Mouse (Mus musculus): ENCODE data around the gene Col8a1. TPM values are rescaled to one million over a fixed set of nuclear protein-coding genes. Genes with fewer than 3 reads are reported as not detected.

Col8a1 gene
- 0.18 and 0.20 TPM in 2 replicates for polyA plus RNA-seq (2015; fragmentation: Nextera tagmentation; extraction: Ambion mirVana)

- peaks cover 11% of the 10 kb centered on the region; the same call in 1 of the 2 replicates for H3K27me3 ChIP-seq
- no peaks in the 10 kb centered on the region for H3K36me3 ChIP-seq (replicated peaks)
- no peak within 1 kb of the TSS for H3K9ac ChIP-seq
- no peak within 1 kb of the TSS for H3K27ac ChIP-seq (replicated peaks)
- no peaks in the 10 kb centered on the region for H3K4me1 ChIP-seq (replicated peaks)
- no peak for ATAC-seq (ENCODE audit: insufficient read depth)
- 6% methylated on average over 19 of the region's 19 CpGs for WGBS (ENCODE audit: insufficient replicate concordance)
- H3K4me3 ChIP-seq (replicated peaks) = no peak within 1 kb of the TSS
- H3K9me3 ChIP-seq (replicated peaks) = no peaks in the 10 kb centered on the region
- peak within 1 kb of the TSS; percentile 38 for H3K4me2 ChIP-seq
Measured at GRCm38 (mm10) chr16:57754526-57755125, at the start of gene Col8a1. TSS of gene Col8a1 (minus strand) at chr16:57754737.

DNA sequence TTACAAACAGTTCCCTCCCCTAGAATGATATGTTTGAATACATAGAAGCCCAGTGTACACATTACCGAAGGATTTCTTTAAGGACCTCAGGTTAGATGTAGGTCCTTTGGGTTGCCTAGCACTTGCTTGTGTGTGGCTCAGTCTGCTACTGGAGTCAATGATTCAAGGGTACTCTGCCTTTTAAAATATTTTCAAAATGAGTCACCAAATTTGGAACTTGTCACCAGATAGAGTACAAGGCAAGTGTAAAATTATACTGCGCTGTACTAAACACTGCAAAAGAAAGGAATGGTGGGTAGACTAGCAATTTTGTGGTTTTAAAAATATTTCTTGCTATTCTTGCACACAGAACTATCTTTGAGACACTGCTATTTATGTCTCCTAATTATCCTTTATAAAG, 47.3 kb upstream of the Col8a1 start:
- Histone ChIP-seq H3K4me1 (replicated peaks) (no peaks in the 10 kb centered on the region), H3K36me3 (replicated peaks) (no peaks in the 10 kb centered on the region), H3K27ac (replicated peaks) (no peak overlapping the region), H3K9ac (no peak overlapping the region), H3K4me3 (replicated peaks) (no peak overlapping the region), H3K9me3 (replicated peaks) (no peaks in the 10 kb centered on the region), H3K27me3 (no peaks in the 10 kb centered on the region), H3K4me2 (no peak overlapping the region)
- WGBS (ENCODE audit: insufficient replicate concordance) = 80% methylated on average over 2 of the region's 2 CpGs
- no peak for ATAC-seq (ENCODE audit: insufficient read depth)

DNA sequence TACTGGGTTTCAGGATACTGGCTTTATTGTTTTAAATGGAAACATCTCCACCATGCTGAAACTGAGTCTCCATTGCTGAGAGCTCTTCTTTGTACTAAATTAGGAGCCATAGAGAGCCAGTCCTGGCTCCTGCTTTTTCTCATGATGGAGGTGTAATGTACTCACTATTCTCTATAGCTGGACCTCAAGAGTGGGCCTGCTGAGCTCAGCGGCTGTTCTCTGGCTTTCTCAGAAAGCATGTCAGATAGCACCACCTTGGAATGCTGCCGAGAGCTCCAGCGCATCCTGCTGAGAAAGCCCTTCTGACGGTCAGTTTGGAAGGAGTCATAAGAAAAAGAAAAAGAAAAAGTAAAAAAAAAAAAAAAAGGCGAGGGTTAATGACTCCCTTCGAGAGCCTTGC, 41.8 kb upstream of the Col8a1 start:
- Histone ChIP-seq H3K9me3 (replicated peaks) (no peaks in the 10 kb centered on the region), H3K4me1 (replicated peaks) (no peaks in the 10 kb centered on the region), H3K36me3 (replicated peaks) (no peaks in the 10 kb centered on the region), H3K4me2 (no peak overlapping the region), H3K9ac (no peak overlapping the region), H3K27me3 (no peaks in the 10 kb centered on the region), H3K4me3 (replicated peaks) (no peak overlapping the region), H3K27ac (replicated peaks) (no peak overlapping the region)
- ATAC-seq (ENCODE audit: insufficient read depth) = no peak
- 52% methylated on average over 6 of the region's 6 CpGs for WGBS (ENCODE audit: insufficient replicate concordance)

GRCm38 (mm10) chr16:57779011-57779410, 24.5 kb upstream of the Col8a1 start:
- Histone ChIP-seq H3K9me3 (replicated peaks) (no peaks in the 10 kb centered on the region), H3K4me1 (replicated peaks) (no peaks in the 10 kb centered on the region), H3K4me3 (replicated peaks) (no peak overlapping the region), H3K27ac (replicated peaks) (no peak overlapping the region), H3K9ac (no peak overlapping the region), H3K4me2 (no peak overlapping the region), H3K36me3 (replicated peaks) (no peaks in the 10 kb centered on the region), H3K27me3 (no peaks in the 10 kb centered on the region)
- ATAC-seq (ENCODE audit: insufficient read depth) = no peak

- no peaks in the 10 kb centered on the region for H3K27me3 ChIP-seq
- no peak for ATAC-seq (ENCODE audit: insufficient read depth)
- no peak overlapping the region for H3K4me3 ChIP-seq (replicated peaks)
- H3K4me2 ChIP-seq = no peak overlapping the region
- H3K36me3 ChIP-seq (replicated peaks) = no peaks in the 10 kb centered on the region
- 57% methylated on average over 3 of the region's 3 CpGs for WGBS (ENCODE audit: insufficient replicate concordance)
- H3K9ac ChIP-seq = no peak overlapping the region
- H3K4me1 ChIP-seq (replicated peaks) = no peaks in the 10 kb centered on the region
- H3K27ac ChIP-seq (replicated peaks) = no peak overlapping the region
- H3K9me3 ChIP-seq (replicated peaks) = no peaks in the 10 kb centered on the region
Measured at GRCm38 (mm10) chr16:57765615-57766014, 11.1 kb upstream of the Col8a1 start.

DNA sequence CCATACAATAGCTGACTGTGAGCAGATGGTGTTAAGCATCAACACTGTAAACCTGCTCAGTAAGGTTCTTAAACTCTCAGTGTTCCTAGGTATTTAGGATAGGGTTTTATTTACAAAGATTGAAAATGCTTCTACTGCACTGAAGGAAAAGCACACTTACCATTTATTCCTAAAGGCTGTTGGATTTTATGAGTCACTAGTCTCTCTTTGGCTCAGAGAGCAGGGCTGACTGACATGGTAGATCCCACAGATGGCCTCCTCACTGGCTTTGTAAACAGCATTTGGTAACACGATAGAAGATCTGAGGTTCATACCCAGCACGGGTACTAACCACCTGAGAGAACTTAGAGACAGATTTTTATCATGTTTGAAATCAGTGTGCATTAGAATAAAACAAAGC, 5.3 kb upstream of the Col8a1 start:
- 58% methylated on average over 2 of the region's 2 CpGs for WGBS (ENCODE audit: insufficient replicate concordance)
- Histone ChIP-seq H3K4me2 (no peak overlapping the region), H3K9me3 (replicated peaks) (no peaks in the 10 kb centered on the region), H3K27ac (replicated peaks) (no peak overlapping the region), H3K36me3 (replicated peaks) (no peaks in the 10 kb centered on the region), H3K9ac (no peak overlapping the region), H3K4me1 (replicated peaks) (no peaks in the 10 kb centered on the region), H3K27me3 (peaks cover 6% of the 10 kb centered on the region; the same call in 1 of the 2 replicates), H3K4me3 (replicated peaks) (no peak overlapping the region)
- no peak for ATAC-seq (ENCODE audit: insufficient read depth)

DNA sequence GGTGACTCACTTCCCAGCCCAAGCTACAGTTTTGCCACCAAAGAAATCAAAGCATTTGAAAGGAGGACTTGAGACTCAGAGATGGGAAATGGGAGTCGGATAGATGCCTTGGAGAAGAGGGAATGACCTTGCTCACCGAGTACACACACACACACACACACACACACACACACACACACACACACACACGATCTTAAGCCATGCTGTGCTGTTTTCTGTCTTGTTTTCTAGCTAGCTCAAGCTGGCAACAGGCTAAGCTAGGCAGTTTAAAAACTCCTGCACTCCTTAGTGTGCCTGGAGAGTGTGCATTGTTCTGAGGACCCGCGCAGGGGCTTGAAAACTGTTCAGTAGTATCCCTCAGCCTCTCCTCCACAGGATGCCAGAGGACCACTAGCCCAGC, 1.2 kb upstream of the Col8a1 start:
- Histone ChIP-seq H3K27me3 (peaks cover 11% of the 10 kb centered on the region; the same call in 1 of the 2 replicates), H3K9me3 (replicated peaks) (no peaks in the 10 kb centered on the region), H3K27ac (replicated peaks) (no peak overlapping the region), H3K4me3 (replicated peaks) (no peak overlapping the region), H3K36me3 (replicated peaks) (no peaks in the 10 kb centered on the region), H3K9ac (no peak overlapping the region), H3K4me1 (replicated peaks) (no peaks in the 10 kb centered on the region), H3K4me2 (no peak overlapping the region)
- WGBS (ENCODE audit: insufficient replicate concordance) = 48% methylated on average over 5 of the region's 5 CpGs
- no peak for ATAC-seq (ENCODE audit: insufficient read depth)

DNA sequence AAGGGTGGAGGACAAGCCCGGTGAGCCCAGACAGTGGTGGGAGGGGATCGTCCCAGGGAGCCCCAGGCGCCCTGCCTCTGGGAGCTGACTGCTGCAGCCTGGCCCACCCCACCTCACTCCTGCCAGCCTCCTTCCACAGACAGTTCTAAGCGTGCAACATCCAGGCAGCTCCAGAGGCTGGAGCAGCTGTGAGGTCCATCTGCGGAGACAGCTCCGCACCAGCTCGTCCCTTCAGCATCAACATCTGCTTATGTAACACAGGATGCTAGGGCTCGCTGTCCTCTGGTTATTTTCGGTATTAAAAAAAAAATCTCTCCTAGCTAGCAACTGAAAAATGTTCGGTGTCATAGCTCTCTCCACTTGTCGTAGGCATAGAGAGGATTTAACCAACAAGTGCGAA, 704 bp upstream of the Col8a1 start:
- no peak for ATAC-seq (ENCODE audit: insufficient read depth)
- Histone ChIP-seq H3K36me3 (replicated peaks) (no peaks in the 10 kb centered on the region), H3K4me2 (peak overlapping the region; percentile 38), H3K4me1 (replicated peaks) (no peaks in the 10 kb centered on the region), H3K27me3 (peaks cover 11% of the 10 kb centered on the region; the same call in 1 of the 2 replicates), H3K27ac (replicated peaks) (no peak overlapping the region), H3K9ac (no peak overlapping the region), H3K9me3 (replicated peaks) (no peaks in the 10 kb centered on the region), H3K4me3 (replicated peaks) (no peak overlapping the region)
- WGBS (ENCODE audit: insufficient replicate concordance) = 20% methylated on average over 12 of the region's 12 CpGs

GRCm38 (mm10) chr16:57753539-57754280, 827 bp downstream of the Col8a1 start:
- H3K27me3 ChIP-seq = peaks cover 11% of the 10 kb centered on the region; the same call in 1 of the 2 replicates
- H3K36me3 ChIP-seq (replicated peaks) = no peaks in the 10 kb centered on the region
- 36% methylated on average over 10 of the region's 10 CpGs for WGBS (ENCODE audit: insufficient replicate concordance)
- ATAC-seq (ENCODE audit: insufficient read depth) = no peak
- H3K4me2 ChIP-seq = no peak overlapping the region
- no peaks in the 10 kb centered on the region for H3K9me3 ChIP-seq (replicated peaks)
- no peak overlapping the region for H3K4me3 ChIP-seq (replicated peaks)
- H3K27ac ChIP-seq (replicated peaks) = no peak overlapping the region
- no peak overlapping the region for H3K9ac ChIP-seq
- no peaks in the 10 kb centered on the region for H3K4me1 ChIP-seq (replicated peaks)

DNA sequence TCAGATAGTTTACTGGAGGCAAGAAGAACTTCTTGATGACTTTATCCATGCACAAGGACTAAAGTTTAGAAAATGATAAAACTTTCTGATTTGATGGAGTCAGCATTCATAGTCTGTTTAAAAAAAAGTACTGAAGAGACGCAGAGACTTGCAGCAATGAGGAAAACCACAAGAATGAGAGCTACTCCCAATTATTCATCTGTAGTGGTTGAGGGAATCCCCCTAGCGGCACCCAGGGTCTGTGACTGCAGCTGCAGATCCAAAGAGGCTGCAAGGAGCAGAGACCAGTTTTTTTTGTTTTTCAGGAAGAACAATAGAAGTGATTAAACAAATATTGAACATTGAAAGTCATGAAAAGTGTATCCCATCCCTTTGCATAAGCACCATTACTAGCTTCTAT, 4.0 kb downstream of the Col8a1 start:
- Histone ChIP-seq H3K9me3 (replicated peaks) (no peaks in the 10 kb centered on the region), H3K36me3 (replicated peaks) (no peaks in the 10 kb centered on the region), H3K27ac (replicated peaks) (no peak overlapping the region), H3K27me3 (peaks cover 11% of the 10 kb centered on the region; the same call in 1 of the 2 replicates), H3K9ac (no peak overlapping the region), H3K4me3 (replicated peaks) (no peak overlapping the region), H3K4me2 (no peak overlapping the region), H3K4me1 (replicated peaks) (no peaks in the 10 kb centered on the region)
- WGBS (ENCODE audit: insufficient replicate concordance) = 12% methylated on average over 2 of the region's 2 CpGs
- ATAC-seq (ENCODE audit: insufficient read depth) = no peak

DNA sequence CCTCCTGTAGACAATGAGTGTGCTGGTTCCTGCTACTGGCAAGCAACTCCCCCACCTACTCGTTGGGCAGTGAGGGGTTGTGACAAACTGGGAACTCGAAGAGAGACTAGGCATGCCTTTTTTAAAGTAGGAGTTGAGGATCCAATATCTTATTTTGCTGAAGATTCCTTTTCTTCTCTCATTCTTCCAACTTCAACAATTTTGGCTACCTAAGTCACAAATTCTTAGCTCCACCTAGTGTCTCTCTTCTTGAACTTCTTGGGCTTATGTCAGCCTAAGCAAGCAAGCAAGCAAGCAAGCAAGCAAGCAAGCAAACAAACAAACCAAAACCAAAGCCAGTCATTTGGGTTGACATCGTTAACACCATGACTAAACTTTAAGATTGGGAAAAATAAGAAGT, 6.4 kb downstream of the Col8a1 start:
- no peak overlapping the region for H3K27ac ChIP-seq (replicated peaks)
- WGBS (ENCODE audit: insufficient replicate concordance) = 42% methylated on average over 3 of the region's 3 CpGs

More for the DNA sequence above, 6.4 kb downstream of the Col8a1 start:
- H3K36me3 ChIP-seq (replicated peaks) = no peaks in the 10 kb centered on the region
- no peaks in the 10 kb centered on the region for H3K4me1 ChIP-seq (replicated peaks)
- H3K4me3 ChIP-seq (replicated peaks) = no peak overlapping the region
- H3K27me3 ChIP-seq = no peaks in the 10 kb centered on the region
- no peak overlapping the region for H3K4me2 ChIP-seq
- no peak overlapping the region for H3K9ac ChIP-seq
- no peak for ATAC-seq (ENCODE audit: insufficient read depth)
- H3K9me3 ChIP-seq (replicated peaks) = no peaks in the 10 kb centered on the region

Measured in liver, embryonic 15.5 days (tissue).